Mouse (Mus musculus) cerebellum, adult 2 months (tissue): Measurements from ENCODE around the gene Eif4g3. TPM values are rescaled to one million over a fixed set of nuclear protein-coding genes. Genes with fewer than 3 reads are reported as not detected.
A peak's percentile ranks its signal among the peaks of the same experiment; 100 is the strongest.

Experiments
- DNase-seq, 2 experiments: peaks; one replicate each; pipeline ENCODE4 v3.0.0; 2021
- H3K27ac ChIP-seq: fragments of 200-500 bp; 2 replicates; pipeline ENCODE4 v1.5.1; 2012; ENCODE audit warnings: low read length, control low read depth, inconsistent platforms; ENCODE audit not compliant: insufficient read depth
- H3K27me3 ChIP-seq: fragments of 200-500 bp; 2 replicates; pipeline ENCODE4 v1.6.1; 2012; ENCODE audit warnings: inconsistent platforms, mild to moderate bottlenecking, low read length, moderate library complexity; ENCODE audit not compliant: control insufficient read depth, insufficient read depth
- H3K4me1 ChIP-seq: fragments of 200-500 bp; 2 replicates; pipeline ENCODE4 v1.6.1; 2011; ENCODE audit warnings: low read length; ENCODE audit not compliant: control insufficient read depth, insufficient read depth
- H3K4me3 ChIP-seq: fragments of 200-500 bp; replicated peaks from 2 replicates; pipeline ENCODE3; 2011; ENCODE audit warnings: mild to moderate bottlenecking, low read depth, low read length, control low read depth; ENCODE audit not compliant: insufficient read depth
- CTCF ChIP-seq: fragments of 200-500 bp; IDR thresholded peaks from 2 replicates; pipeline ENCODE4 v1.5.1; 2011; ENCODE audit warnings: low read depth, mild to moderate bottlenecking, control low read depth, low read length, moderate library complexity, borderline replicate concordance; ENCODE audit not compliant: insufficient read depth
- POLR2A ChIP-seq: fragments of 200-500 bp; IDR thresholded peaks from 2 replicates; pipeline ENCODE4 v1.6.1; 2011; ENCODE audit warnings: low read length, control low read depth, borderline replicate concordance; ENCODE audit not compliant: insufficient read depth
- WGBS: fragments of 180-500 bp; shearing (Covaris S2); methylation state at CpG from one replicate; pipeline ENCODE4 v1.1.7; 2018; 5-methylcytosine and 5-hydroxymethylcytosine counted together
- polyA plus RNA-seq: library from polyadenylated mRNA; depleted of rRNA; stranded (reverse); fragments of >200 nt; gene quantifications from 2 replicates; pipeline ENCODE4 v1.2.3, GENCODE M21; 2012

Gene Eif4g3
- polyA plus RNA-seq, 1 experiment, result 156 TPM

DNA sequence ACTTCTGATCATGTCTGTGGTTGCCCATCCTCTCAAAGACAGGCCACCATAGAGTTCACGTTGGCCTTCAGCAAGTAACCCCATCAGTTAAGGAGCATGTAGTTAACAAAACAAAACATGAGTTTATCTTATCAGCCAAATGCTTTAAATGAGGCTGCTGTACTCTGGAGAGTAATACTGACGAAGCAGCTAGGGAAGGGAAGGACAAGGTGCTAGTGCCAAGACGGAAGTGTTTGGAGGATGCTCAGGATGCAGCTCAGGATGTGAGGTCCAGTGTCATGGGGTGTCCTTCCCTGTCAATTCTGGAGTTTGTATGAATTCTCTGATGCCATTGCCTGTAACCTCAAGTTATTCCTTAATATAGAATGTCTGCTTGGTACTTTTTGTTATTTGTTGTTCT is 75.0 kb downstream of the Eif4g3 start:
- Histone ChIP-seq H3K4me3 (no peak overlapping the region), H3K27me3 (no peaks in the 10 kb centered on the region), H3K27ac (peak overlapping the region; percentile 90), H3K4me1 (peaks cover 62% of the 10 kb centered on the region)
- DNase-seq, result no peak
- 38% methylated on average over 3 of the region's 3 CpGs for WGBS
- TF ChIP-seq POLR2A (no peak), CTCF (no peak)

DNA sequence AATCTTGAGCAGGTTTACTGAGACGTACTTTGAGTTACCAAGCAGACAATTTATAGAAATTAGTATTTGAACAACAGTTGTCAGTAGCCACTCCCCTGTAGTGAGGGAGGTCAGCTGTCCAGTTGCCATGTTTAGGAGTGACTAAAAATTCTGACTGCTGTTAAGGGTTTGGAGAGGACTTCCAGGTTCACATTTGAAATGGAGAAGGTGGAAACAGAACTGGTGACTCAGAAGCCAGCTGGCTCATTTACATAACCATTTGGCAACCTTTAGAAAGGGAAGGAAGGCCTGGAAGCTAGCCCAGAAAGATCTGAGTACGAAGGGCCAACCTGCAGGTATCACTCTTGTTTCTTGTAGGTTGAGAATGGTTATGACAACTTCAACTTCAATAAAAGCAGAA is 75.8 kb downstream of the Eif4g3 start:
- TF ChIP-seq CTCF (no peak), POLR2A (no peak)
- DNase-seq, result peak; percentile 76 to 97
- Histone ChIP-seq H3K27me3 (no peaks in the 10 kb centered on the region), H3K27ac (peak overlapping the region; percentile 90), H3K4me1 (peaks cover 62% of the 10 kb centered on the region), H3K4me3 (no peak overlapping the region)
- WGBS, result 10% methylated on average over 2 of the region's 2 CpGs

DNA sequence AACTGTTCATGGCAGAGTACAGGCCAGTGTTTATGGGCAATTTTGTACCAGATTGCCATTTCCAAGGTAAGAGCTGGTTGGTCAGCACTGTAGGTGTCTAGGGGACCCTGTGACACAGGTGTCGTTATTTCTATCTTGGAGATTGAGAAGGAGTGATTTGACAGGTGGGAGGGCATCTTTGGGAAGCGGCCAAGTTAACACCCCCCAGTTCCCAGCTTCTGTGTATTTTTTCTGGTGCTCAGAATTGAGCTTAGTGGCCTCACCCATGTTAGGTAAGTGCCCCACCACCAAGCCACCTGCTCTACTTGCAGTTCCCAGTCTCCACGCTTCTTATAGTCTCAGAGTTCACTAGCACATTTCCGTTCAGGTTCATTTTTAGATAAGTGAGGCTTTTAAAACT is 76.5 kb downstream of the Eif4g3 start:
- no peak for DNase-seq
- Histone ChIP-seq H3K4me1 (peaks cover 55% of the 10 kb centered on the region), H3K27me3 (no peaks in the 10 kb centered on the region), H3K27ac (peak overlapping the region; percentile 77), H3K4me3 (no peak overlapping the region)
- WGBS, result 63% methylated on average over 4 of the region's 4 CpGs
- TF ChIP-seq CTCF (no peak), POLR2A (no peak)

DNA sequence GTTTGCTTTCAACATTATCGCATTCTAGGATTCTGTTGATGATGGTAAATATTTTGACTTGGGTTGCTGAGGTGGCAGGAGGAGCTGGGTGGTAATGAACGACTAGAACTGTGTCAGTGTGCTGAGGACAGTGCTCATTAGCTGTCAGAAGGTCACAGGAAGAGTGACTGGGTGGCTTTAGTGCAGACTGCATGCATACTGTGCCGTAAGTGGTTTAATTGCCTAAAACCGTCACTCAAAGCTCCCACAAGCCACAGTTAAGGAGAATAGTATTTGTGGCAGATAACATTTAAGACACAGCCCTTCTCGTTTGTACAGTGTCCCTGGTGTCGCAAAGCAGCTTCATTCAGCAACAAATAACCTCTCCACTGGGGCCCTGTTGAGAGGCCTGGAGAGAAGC is 78.7 kb downstream of the Eif4g3 start:
- 78% methylated on average over 6 of the region's 6 CpGs for WGBS
- Histone ChIP-seq H3K27me3 (no peaks in the 10 kb centered on the region), H3K4me1 (peaks cover 42% of the 10 kb centered on the region), H3K4me3 (no peak overlapping the region), H3K27ac (no peak overlapping the region)
- DNase-seq, result no peak
- TF ChIP-seq POLR2A (no peak), CTCF (no peak)

DNA sequence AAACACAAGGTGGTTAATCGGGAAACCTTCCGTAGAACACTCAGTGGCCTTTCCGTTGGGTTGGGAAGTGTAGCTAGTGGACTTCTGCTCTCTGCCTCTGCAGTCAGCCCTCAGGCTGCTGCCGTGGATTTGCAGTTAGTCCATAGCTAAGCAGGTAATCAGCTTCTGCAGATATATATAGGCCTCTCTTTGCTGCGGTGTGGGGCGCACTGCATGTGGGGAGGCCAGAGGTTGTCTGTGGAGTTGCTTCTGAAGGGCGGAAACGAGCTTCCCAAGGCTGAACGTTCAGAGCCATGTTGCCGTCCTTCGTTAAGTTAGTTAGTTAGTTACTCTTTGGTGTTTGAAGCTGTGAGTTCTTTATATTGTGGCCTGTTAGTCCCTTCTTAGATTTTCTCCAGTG is 80.3 kb downstream of the Eif4g3 start:
- H3K27me3 ChIP-seq, result no peaks in the 10 kb centered on the region
- no peak overlapping the region for H3K4me3 ChIP-seq
- no peak overlapping the region for H3K27ac ChIP-seq
- H3K4me1 ChIP-seq, result peaks cover 31% of the 10 kb centered on the region
- TF ChIP-seq POLR2A (no peak), CTCF (no peak)
- DNase-seq, result no peak
- 87% methylated on average over 11 of the region's 11 CpGs for WGBS

DNA sequence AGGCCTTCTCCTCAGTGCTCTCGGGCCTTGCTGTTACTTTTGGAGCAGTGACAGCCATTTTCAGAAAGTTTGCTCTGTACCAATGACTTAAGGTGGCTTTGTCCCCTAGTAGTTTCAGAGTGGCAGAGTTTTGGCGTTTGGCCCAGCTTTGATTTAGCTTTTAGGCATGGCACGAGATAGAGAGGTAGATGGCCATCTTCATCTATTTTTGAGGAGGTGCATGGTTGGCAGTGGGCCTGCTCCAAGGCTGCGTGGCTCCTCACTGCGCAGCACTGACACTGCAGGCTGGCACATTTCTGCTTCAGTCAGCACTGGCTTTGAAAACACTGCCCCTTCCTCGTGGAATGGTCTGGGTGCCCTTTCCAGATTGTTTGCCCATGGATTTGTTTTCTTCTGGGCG is 80.7 kb downstream of the Eif4g3 start:
- no peak overlapping the region for H3K27ac ChIP-seq
- TF ChIP-seq POLR2A (no peak), CTCF (no peak)
- H3K4me3 ChIP-seq, result no peak overlapping the region
- H3K27me3 ChIP-seq, result no peaks in the 10 kb centered on the region
- peaks cover 27% of the 10 kb centered on the region; the same call in 1 of the 2 replicates for H3K4me1 ChIP-seq
- WGBS, result 10% methylated on average over 7 of the region's 7 CpGs
- peak; percentile 69 to 72 for DNase-seq

DNA sequence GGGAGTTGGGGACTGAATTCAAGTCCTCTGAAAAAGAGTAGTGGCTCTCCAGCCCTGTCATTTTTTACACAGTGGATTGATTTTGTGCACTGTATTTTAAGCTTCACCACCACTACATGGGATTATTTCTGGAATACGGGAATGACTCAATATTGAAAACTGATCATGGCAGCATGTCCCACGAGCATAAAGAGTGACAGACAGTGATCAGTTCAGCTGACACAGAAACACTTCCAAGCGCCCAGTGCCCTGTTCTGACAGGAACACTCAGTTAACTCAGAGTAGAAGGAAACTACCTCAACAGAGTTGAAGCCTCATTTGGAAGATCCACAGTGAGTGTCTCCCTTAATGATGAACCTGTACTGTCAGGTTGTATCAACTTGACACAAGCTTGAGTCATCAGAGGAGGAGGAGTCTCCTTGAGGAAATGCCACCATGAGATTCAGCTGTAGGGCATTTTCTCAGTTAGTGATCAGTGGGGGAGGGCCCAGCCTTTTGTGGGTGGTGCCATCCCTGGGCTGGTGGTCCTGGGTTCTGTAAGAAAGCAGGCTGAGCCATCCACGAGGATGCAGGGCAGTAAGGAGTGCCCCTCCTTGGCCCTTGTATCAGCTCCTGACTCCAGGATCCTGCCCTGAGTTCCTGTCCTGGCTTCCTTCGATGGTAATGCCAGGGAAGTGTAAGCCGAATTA is 82.2 kb downstream of the Eif4g3 start:
- no peaks in the 10 kb centered on the region for H3K27me3 ChIP-seq
- peaks cover 20% of the 10 kb centered on the region; the same call in 1 of the 2 replicates for H3K4me1 ChIP-seq
- 68% methylated on average over 6 of the region's 6 CpGs for WGBS
- H3K27ac ChIP-seq, result peak overlapping the region; percentile 16; the same call in 1 of the 2 replicates
- DNase-seq, result no peak
- H3K4me3 ChIP-seq, result no peak overlapping the region
- TF ChIP-seq CTCF (no peak), POLR2A (no peak)

DNA sequence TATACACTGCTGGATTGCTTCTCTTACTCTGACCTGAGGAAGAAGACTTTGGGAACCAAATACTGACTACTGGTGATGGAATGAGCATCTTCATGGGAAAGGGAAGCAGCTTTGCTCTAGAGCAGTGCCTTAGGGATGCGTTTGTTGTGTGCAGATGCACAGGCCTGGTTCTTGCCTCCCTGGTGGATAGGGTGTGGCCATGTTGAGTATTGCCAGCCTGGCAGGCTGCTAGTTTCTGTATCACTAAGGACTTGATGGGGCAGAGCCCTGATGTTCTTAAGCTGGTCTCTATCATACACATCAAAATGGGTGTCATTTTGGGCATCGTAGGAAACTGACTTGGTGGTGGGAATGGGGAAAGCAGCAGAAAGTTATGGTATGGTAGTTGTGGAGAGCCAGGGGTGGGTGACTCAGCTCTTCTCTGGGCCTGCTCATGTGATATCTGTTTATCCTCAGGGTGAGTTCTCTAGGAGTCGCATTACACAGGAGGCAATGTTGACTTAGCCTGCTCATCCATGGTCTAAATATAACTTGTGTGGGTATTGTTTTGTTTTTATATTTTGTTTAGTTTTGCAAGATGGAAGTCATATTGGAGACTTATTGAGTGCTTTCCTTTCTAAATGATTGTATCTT is 85.0 kb downstream of the Eif4g3 start:
- no peak for TF ChIP-seq POLR2A
- TF ChIP-seq CTCF, result no peak
- no peaks in the 10 kb centered on the region for H3K27me3 ChIP-seq
- no peak for DNase-seq
- H3K4me1 ChIP-seq, result peaks cover 19% of the 10 kb centered on the region
- no peak overlapping the region for H3K4me3 ChIP-seq
- no peak overlapping the region for H3K27ac ChIP-seq
- 94% methylated on average over 3 of the region's 3 CpGs for WGBS
